In the genomic region with DNA sequence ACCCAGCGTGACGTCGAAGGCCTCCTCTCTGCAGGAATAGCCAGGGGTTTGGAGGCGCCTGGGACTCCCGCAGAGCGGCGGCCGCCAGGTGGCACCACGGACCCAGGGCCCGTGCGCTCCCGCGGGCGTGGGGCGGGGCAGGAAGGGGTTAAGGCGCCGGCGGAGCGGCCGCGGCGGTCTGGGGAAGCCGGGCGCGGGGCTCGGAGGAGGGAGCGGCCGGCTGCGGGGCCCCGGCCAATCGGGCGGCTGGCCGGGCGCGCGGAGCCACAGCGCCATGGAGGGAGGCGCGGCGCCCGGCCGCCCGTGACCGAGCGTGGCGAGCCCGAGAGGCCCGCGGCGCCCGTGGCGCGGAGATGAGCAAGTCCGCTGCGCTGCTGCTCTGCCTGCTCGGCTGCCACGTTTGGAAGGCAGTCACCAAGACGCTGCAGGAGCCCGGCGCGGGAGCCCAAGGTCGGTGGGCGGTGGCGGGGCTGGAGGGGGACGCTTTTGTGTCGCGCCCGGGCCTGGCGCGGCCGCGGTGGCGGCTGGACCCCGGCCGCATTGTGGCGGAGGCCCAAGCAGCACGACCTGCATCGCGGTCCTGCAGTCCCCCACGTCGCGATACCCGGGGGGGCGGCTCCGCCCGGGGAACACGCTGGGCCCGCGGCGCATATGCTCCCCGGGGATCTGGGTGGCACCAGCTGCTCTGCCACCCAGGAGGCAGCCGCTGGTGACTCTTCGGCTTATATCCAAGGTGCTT, we compare ENCODE assay signal across 8 mouse cellular contexts. TPM values are rescaled to one million over a fixed set of nuclear protein-coding genes. Genes with fewer than 3 reads are reported as not detected.
DNase-seq lines count a peak whose midpoint lies in the region; ATAC-seq lines count a peak whose summit lies in the region.

No protein-coding gene starts in this region.

- no peaks in the 10 kb centered on the region for H3K9me3 ChIP-seq in intestine, embryonic 16.5 days (ENCODE audit: control insufficient read depth, low read length)

- peak; percentile 94 for ATAC-seq in intestine, embryonic 16.5 days
- peak; percentile 75 for ATAC-seq in megakaryocyte-erythroid progenitor cell, adult 5-6 weeks (replicated peaks; ENCODE audit: low FRiP score, low TSS enrichment, poor library complexity, severe bottlenecking)

- H3K4me1 ChIP-seq in intestine, embryonic 16.5 days (ENCODE audit: control insufficient read depth, insufficient read depth, low read length) = 0 out of 2 replicates have a peak, but pooled peaks cover 5% of the 10 kb centered on the region

- peak overlapping the region; percentile 92 for H3K4me3 ChIP-seq in intestine, embryonic 16.5 days (ENCODE audit: low read length)

- H3K9ac ChIP-seq in intestine, embryonic 16.5 days (ENCODE audit: low read depth, low read length) = peak overlapping the region; percentile 92

- peak; percentile 94 for DNase-seq in adrenal gland, adult 2 months
- peak; percentile 87 for DNase-seq in embryo, embryonic 10.5 days (ENCODE audit: low spot score)
- peak; percentile 76 to 83 for DNase-seq in gastrocnemius, postnatal 36 days
- peak; percentile 84 to 91 for DNase-seq in left cerebral cortex, postnatal 14 days (ENCODE audit: low spot score in 2 of 2)
- DNase-seq in skeletal muscle tissue, adult 2 months (ENCODE audit: low read depth, low spot score) = peak; percentile 56
- DNase-seq in c-Kit-positive CD71-positive TER-119-positive erythroid progenitor cells, embryonic 14.5 days (ENCODE audit: low spot score) = no peak

- H3K36me3 ChIP-seq in intestine, embryonic 16.5 days (ENCODE audit: control insufficient read depth, insufficient read depth, low read length) = no peaks in the 10 kb centered on the region

- H3K27me3 ChIP-seq in intestine, embryonic 16.5 days (replicated peaks; ENCODE audit: control insufficient read depth, insufficient read depth, low read length) = no peaks in the 10 kb centered on the region

- intact Hi-C loops in gastrocnemius, postnatal 36 days (cut with DNase I) = loop anchor here (5.0 to 10.0 kb wide), 3 partner anchors 59 to 296 kb away; no protein-coding TSS in a partner anchor
- intact Hi-C loops in left cerebral cortex, postnatal 14 days (cut with DNase I) = loop anchor here (1.0 to 10.0 kb wide), 5 partner anchors 54 to 296 kb away; partner anchors contain the start of genes Nmt2 and Rpp38

- peak overlapping the region; percentile 84 for H3K27ac ChIP-seq in intestine, embryonic 16.5 days (ENCODE audit: low read length)

- peak overlapping the region; percentile 76 for H3K4me2 ChIP-seq in intestine, embryonic 16.5 days (ENCODE audit: low read depth, low read length)

- under 1% methylated on average over 89 of the region's 93 CpGs for WGBS in intestine, embryonic 16.5 days

RNA-seq across cellular contexts. Expression of gene Fam171a1, which starts 4.3 kb away (rescaled TPM):
- total RNA-seq in adrenal gland, adult 2 months (2021) = 10 to 100 TPM; 24.6 to 35.2 TPM
- 14.7 and 15.4 TPM in 2 replicates for polyA plus RNA-seq in adrenal gland, adult 2 months (2012; rRNA removed)
- total RNA-seq in gastrocnemius, postnatal 36 days (2021) = 1 to 10 TPM; 3.4 to 3.8 TPM
- polyA plus RNA-seq in intestine, embryonic 16.5 days (2015; fragmentation: Nextera tagmentation; extraction: Ambion mirVana) = 19.4 and 21.3 TPM in 2 replicates
- 10 to 100 TPM; 58.4 to 58.7 TPM for total RNA-seq in left cerebral cortex, postnatal 14 days (2021)
- total RNA-seq in megakaryocyte-erythroid progenitor cell, adult 5-6 weeks (2014; fragmentation: Nextera tagmentation) = 0.61 and 2.1 TPM in 2 replicates
- total RNA-seq in megakaryocyte-erythroid progenitor cell, adult 5-6 weeks (2017) = 4.3 and 5.4 TPM in 2 replicates

Comparison
In these comparisons a context has a peak if more than half of its experiments do, and no peak if none do; other contexts are left out.
1. RNA of gene Fam171a1, which starts 4.3 kb away (total RNA-seq): 58.4 to 58.7 TPM in left cerebral cortex, postnatal 14 days and 24.6 to 35.2 TPM in adrenal gland, adult 2 months; 0.61 to 5.4 TPM in megakaryocyte-erythroid progenitor cell, adult 5-6 weeks and 3.4 to 3.8 TPM in gastrocnemius, postnatal 36 days; every median in the first group is over 4 times any median in the second.